Mouse (Mus musculus) left cerebral cortex, adult 2 months (tissue): Measurements from ENCODE around the gene Rwdd4a. TPM values are rescaled to one million over a fixed set of nuclear protein-coding genes. Genes with fewer than 3 reads are reported as not detected.

Source experiments
- DNase-seq, 2 experiments: peaks; one replicate each; pipeline ENCODE4 v3.0.0; 2021 to 2022; ENCODE audit warnings: low spot score in 2 of 2, mixed read lengths in 1 of 2; ENCODE audit errors: extremely low spot score in 1 of 2
- H3K27ac ChIP-seq: fragments of 200-600 bp; 2 replicates; pipeline ENCODE4 v1.8.1; 2022
- H3K4me3 ChIP-seq: fragments of 200-600 bp; 2 replicates; pipeline ENCODE4 v1.8.1; 2022
- CTCF ChIP-seq: fragments of 200-600 bp; IDR thresholded peaks from 2 replicates; pipeline ENCODE4 v1.8.1; 2022; ENCODE audit warnings: antibody characterized with exemption, mild to moderate bottlenecking, moderate library complexity
- intact Hi-C: fragments of 180-260 bp; cut with DNase I; formaldehyde crosslinking; loops from one replicate; pipeline ENCODE4 v1.15.1; 2025
- total RNA-seq, 2 experiments: library from RNA; stranded (reverse); gene quantifications; 2 replicates each; pipeline ENCODE4 v1.2.3; 2021

Rwdd4a gene
- total RNA-seq, 2 experiments from 2014 or later = 35.9 to 38.1 TPM

DNA sequence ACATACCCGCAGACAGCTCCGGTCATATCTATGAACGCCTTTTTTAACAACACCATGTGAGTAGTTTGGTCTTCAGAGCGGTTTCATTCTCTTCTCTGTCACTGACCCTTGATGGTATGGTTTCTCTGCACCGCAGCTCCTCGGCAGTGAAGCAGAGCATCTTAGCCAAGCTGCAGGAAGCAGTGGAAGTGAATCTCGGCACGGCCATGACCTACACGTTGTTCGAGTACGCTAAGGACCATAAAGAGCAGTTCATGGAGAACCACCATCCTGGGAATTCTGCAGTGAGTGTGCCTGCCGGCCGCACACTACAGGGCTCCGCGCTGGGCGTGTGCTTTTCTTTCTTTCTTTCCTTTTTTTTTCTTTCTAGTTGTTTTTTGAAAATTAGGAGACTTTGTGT, 9.3 kb downstream of the Rwdd4a start:
- peak in 1 of 2 experiments; percentile 3 for DNase-seq
- no peak for TF ChIP-seq CTCF
- intact Hi-C loops = no loop called here
- no peak overlapping the region for H3K4me3 ChIP-seq
- H3K27ac ChIP-seq = no peak overlapping the region

DNA sequence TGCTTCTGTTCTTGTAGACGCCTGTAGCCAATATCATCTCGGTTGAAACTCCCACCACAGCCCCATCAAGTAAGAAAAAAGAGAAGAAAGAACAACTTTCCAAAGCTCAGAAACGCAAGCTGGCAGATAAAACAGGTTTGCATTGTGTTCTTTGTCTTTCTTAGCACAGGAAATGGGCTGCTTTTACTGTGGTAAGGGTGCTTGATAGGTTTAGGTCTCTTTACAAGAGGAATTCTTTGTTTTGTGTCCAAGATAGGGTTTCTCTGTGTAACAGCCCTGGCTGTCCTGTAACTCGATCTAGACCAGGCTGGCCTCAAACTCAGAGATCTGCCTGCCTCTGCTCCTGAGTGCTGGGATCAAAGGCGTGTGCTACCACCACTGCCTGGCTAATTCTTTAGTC, 10.6 kb downstream of the Rwdd4a start:
- Histone ChIP-seq H3K4me3 (no peak overlapping the region), H3K27ac (no peak overlapping the region)
- TF ChIP-seq CTCF = no peak
- intact Hi-C loops = no loop called here
- no peak for DNase-seq

DNA sequence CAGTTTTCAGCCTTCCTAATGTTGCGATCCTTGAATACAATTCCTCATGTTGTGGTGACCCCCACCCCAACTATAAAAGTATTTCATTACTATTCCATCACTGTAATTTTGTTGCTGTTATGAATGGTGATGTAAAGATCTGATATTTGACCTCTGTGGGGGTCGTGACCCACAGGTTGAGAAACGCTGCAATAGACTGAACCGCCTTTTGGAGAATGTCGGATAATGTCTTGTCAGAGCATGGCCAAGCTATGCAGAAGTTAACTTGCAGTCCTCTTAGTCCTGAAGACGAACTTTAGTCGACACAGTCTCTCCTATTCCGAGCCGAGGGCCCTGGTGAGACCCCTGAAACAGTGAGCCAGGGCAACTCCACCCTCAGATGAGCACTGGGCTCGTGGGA, 13.6 kb downstream of the Rwdd4a start:
- Histone ChIP-seq H3K27ac (no peak overlapping the region), H3K4me3 (no peak overlapping the region)
- DNase-seq = no peak
- intact Hi-C loops = no loop called here
- TF ChIP-seq CTCF = no peak

DNA sequence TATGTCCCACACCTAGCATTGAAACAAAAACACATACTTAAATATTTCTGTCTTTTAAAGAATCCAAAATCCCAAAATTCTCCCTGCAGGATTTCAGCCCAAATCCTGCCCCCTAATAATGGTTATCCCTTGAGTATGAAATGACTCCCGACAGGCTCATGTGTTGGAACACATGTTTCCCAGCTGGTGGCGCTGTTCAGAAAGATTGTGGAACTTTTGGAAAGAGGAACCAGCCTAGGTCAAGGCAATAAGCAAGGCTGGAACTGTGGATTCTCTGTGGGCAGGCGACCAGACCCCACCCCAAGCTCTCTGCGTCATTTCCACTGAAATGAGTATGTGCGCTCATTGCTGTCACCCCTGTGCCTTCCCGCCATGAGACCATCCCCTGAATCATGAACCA, 20.1 kb downstream of the Rwdd4a start:
- Histone ChIP-seq H3K27ac (no peak overlapping the region), H3K4me3 (no peak overlapping the region)
- peak; percentile 45 for TF ChIP-seq CTCF
- intact Hi-C loops = loop anchor here (2.0 to 5.0 kb wide), 2 partner anchors 119 to 139 kb away; no protein-coding TSS in a partner anchor
- DNase-seq = no peak

DNA sequence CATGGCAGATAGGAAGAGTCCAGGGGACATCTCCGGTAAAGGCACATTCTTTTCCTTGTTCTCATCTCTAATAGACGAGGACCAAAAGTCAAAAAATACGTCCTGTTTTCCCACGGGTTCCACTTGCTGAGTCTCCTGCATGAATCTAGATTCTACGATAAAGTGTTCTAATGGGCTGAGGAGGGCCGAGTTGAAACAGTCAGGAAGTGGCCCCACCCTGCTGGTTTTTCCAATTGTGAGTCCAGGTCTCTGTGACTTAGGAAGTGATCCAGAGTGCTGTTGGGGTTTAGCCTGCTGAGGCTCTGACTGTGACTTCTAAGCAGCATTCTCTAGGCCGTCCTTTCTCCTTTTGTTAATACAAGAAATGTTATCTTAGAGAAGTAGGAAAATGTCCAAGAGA, 23.0 kb downstream of the Rwdd4a start:
- no peak overlapping the region for H3K4me3 ChIP-seq
- intact Hi-C loops = no loop called here
- no peak overlapping the region for H3K27ac ChIP-seq
- TF ChIP-seq CTCF = no peak
- no peak for DNase-seq

DNA sequence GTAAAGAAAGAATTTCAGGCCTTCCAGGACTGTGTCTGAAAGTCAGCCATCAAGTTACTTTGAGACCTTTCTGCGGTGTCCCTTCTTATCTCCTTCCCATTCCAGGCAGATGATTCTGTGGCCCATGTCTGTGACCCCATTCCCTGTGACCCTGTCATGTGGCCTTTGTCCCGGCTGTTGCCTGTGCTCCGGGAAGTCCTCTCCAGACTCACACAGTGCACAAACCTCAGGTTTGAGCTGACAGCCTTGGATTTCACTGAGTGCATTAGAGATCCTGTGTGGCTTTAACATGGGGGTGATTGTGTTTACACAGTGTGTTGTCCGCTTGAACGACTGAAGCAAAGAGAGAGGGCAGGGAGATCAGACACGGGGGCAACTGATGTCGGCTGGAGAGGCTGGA, 24.8 kb downstream of the Rwdd4a start:
- no peak for DNase-seq
- no peak overlapping the region for H3K4me3 ChIP-seq
- no peak overlapping the region for H3K27ac ChIP-seq
- no peak for TF ChIP-seq CTCF
- intact Hi-C loops = no loop called here

DNA sequence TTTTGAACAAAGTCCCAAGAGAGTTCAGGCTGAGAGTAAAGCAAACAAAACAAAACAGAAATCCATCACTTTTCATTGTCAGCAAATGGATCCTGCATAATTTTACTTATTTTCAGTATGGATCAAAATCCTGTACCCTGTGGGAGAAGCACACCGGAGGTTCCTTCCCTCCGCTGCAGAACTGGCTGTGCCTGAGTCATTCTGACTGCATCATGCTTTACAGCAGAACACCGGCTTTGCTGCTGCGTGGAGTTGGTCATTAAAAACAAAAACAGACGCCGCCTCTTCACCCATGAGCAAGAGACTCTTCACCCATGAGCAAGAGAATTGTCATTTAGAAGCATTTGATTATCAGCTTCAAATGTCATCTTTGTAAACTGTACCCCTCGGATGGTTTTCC, 27.3 kb downstream of the Rwdd4a start:
- intact Hi-C loops = no loop called here
- no peak for TF ChIP-seq CTCF
- no peak overlapping the region for H3K4me3 ChIP-seq
- DNase-seq = peak in 1 of 2 experiments; percentile 16
- H3K27ac ChIP-seq = no peak overlapping the region

DNA sequence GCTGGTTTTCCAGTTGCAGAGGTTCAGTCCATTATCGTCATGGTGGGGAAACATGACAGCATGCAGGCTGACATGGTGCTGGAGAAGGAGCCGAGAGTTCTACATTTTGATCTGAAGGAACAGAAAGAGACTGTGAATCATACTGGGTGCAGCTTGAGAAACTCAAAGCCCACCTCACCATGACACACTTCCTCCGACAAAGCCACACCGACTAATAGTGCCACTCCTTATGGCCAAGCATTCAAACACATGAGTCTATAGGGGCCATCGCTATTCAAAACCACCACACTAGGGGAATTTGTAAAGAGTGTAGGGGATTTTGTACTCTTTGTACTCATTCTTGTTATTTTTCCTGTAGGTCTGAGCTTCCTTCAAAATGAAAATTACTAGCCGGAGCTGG, 33.1 kb downstream of the Rwdd4a start:
- intact Hi-C loops = no loop called here
- DNase-seq = no peak
- no peak overlapping the region for H3K27ac ChIP-seq

DNA sequence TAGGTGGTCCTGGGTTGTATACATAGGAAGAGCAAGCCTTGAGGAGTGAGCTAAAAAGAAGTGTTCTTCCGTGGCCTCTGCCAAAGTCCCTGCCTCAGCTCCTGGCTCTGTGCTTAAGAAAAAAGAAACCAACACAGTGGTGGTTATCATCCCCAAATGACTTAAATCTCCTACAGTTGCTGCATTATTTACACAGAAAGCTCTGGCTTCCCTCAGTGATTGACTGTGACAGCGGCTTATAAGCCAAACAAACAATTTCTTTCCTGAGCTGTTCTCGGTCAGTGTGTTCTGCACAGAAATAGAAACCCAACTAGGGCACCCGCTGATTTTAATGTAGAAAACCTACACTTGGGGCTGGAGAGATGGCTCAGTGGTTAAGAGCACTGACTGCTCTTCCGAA, 34.6 kb downstream of the Rwdd4a start:
- intact Hi-C loops = no loop called here
- no peak for DNase-seq
- H3K27ac ChIP-seq = no peak overlapping the region
- H3K4me3 ChIP-seq = no peak overlapping the region
- no peak for TF ChIP-seq CTCF

More for the DNA sequence above, 33.1 kb downstream of the Rwdd4a start:
- no peak for TF ChIP-seq CTCF
- H3K4me3 ChIP-seq = no peak overlapping the region

DNA sequence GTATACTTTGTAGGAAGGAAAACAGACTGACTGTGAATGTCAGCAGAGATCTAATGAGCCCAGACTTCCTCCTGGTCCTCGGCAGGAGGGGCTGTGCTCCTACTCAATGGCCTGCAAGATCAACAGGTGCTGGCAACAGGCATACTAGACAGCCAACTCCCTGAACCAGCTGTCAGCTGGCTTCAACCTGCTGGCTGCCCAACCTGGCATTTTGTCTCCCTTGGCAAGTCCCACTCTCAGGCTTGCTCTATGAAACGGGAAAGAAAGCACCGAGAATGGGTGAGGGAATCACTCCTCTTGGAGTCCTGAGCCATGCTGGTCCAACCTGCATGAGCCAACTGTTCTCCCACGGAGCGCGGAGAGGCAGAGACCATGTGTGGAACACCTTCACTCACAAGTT, 36.7 kb downstream of the Rwdd4a start:
- intact Hi-C loops = loop anchor here (5.0 kb wide), 1 partner anchor 82 kb away; no protein-coding TSS in a partner anchor
- no peak for TF ChIP-seq CTCF
- Histone ChIP-seq H3K4me3 (no peak overlapping the region), H3K27ac (no peak overlapping the region)
- DNase-seq = no peak

DNA sequence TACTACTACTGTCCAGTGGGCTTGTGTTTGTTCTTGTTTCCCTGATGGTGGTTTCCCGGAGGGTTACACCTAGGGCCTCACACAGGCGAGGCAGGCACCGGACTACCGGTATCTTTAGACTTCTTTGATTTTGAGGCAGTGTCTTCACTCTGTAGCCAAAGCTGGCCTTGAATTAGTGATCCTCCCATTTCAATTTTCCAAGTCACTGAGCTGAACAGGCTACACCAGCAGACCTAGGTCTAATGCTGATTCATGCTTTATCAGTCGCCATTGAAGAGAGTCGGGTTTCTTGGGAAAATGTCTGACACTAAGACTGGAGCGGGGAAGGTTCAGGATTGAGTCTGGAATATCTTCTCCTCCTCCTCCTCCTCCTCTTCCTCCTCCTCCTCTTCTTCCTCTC, 40.0 kb downstream of the Rwdd4a start:
- DNase-seq = no peak
- Histone ChIP-seq H3K27ac (no peak overlapping the region), H3K4me3 (no peak overlapping the region)
- intact Hi-C loops = loop anchor here (5.0 kb wide), 1 partner anchor 79 kb away; no protein-coding TSS in a partner anchor
- TF ChIP-seq CTCF = no peak

DNA sequence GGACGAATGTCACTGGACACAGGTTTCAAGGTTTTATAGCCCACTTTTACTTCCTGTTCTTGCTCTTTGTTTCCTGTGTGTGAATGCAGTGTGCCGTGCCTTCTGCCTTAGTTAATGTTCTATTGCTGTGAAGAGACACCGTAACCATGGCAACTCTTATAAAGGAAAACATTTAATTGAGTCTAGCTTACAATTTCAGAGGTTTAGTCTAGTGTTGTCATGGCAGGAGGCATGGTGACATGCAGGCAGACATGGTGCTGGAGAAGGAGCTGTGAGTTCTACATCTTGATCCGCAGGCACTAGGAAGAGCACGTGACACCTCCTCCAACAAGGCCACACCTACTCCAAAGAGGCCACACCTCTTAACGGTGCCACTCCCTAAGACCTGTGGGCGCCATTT, 48.0 kb downstream of the Rwdd4a start:
- no peak overlapping the region for H3K4me3 ChIP-seq
- intact Hi-C loops = no loop called here
- no peak for TF ChIP-seq CTCF
- DNase-seq = no peak
- no peak overlapping the region for H3K27ac ChIP-seq

DNA sequence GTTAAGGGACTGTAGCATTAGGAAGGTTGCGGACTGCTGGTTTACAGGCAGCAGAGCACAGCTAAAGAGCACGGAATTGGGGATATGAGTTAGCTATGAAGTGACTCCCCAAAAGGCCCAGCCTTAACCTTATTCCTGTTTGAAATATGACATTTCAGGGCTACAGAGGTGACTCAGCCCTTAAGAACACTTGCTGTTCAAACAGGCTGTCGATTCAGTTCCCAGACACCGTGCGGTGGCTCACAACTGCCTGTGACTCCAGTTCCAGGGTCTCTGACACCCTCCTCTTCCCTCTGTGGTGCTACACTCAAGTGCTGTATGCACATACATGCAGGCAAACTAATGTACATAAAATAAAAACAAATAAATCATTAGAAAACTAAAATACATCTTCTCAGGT, 55.2 kb downstream of the Rwdd4a start:
- Histone ChIP-seq H3K4me3 (no peak overlapping the region), H3K27ac (no peak overlapping the region)
- TF ChIP-seq CTCF = no peak
- DNase-seq = no peak
- intact Hi-C loops = no loop called here

DNA sequence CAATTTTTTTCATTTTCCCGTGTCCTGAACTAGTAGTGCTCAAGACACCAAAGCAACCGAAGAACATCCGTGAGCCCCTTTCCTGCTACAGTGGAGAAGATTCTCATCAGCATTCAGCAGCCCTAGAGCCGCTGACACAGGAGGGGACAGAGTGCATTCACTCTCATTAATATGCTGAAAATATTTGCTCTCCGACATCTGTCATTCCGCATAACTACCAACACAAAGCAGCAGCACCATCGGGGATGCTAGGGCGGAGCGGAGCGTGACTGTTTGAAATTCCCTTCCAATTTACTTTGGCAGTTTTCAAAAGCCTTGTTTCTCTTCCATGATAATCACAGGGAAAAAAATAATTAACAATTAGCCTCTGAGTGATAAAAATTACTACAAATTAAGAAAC, 56.9 kb downstream of the Rwdd4a start:
- intact Hi-C loops = no loop called here
- H3K4me3 ChIP-seq = no peak overlapping the region
- no peak for DNase-seq
- TF ChIP-seq CTCF = no peak
- H3K27ac ChIP-seq = no peak overlapping the region
